Mouse (Mus musculus) spleen, adult 12 weeks (tissue): Measurements from ENCODE around the gene Cog7.

Experiments
- DNase-seq: peaks from one replicate; pipeline ENCODE4 v3.0.0; 2022; ENCODE audit warnings: low spot score

Gene Cog7

DNA sequence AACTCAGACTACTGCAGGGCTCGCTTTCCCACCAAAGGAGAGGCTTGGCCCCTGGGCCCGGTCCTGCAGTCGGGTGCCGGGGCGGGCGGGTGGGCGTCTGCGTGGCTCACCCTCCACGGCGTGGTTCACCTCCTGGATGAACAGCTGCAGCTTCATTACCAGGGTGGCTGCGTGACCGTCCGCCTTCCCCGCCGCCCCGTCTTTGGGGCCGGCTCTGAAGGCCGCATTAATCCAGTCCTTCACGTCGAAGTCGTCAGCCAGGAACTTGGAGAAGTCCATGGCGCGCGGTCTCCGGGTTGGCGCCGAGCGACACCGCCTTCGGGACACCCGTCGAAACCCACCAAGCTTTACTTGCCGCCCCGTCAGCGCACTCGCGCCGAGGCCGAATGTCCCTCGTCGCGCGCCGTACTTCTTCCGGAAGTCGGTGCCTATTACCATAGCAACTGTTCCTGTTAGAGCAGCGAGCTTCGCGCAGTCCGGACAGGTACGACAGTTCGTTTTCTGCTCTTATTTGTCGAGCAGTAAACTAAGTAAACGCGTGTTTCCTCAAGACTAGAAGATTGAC lies at the start of gene Cog7:
Cog7 (minus strand) TSS at position 405 of the 565 bp plus-strand sequence.
- peak; percentile 85 for DNase-seq

DNA sequence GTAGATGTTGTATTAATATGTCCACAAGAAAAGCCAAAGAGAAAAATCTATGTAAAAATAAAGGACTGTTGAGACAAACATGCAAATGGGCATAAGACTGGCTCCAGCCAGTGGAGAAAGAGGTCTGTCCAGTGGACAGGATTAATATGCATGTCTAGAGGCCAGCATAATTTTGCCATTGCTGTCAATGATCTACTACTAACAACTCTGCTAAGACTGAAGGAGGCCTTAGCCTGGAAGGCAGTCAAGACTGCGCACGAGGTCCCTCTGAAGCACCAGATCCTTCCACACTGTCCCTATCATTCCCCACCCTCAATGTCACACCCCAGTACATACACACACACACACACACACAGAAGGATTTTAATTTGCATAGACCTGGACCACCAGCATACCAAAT lies 40.6 kb upstream of the Cog7 start:
- DNase-seq: no peak

DNA sequence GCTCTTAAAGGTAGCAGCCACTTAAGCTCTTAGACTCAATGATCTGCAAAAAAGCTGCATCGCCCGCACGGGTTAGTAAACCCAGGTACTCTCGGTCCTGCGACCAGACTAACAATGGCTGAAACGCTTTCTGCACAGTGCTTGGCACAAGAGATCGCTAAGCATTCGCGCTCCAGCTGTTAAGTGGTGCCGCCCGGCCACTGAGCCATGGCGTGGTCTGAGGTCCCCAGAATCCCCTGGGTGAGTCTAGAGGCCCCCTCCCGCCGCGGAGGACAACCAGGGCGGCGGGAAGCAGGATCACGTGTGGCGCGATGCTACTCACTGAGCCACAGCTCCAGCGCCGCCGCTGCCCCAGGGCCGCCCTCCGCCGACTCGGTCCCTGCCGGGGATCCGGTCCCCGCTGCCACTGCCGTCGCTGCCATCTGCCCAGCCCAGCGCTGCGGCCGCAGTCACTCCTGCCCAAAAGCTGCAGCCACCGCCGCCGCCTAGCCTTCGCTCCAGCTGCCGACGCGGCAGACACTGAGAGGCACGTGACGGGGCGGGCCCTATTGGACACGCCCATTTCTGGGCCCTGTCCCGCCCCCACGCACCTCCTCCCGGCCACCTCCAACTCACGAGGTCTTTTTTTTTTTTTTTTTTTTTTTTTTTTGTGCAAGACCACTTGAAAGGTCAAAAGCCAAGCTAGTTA lies 39.3 kb upstream of the Cog7 start, which contains the start of gene Gga2:
Gga2 (minus strand) TSS at position 556 of the 688 bp plus-strand sequence.
- peak; percentile 82 for DNase-seq

GRCm38 (mm10) chr7:122020273-122020666 lies 38.8 kb upstream of the Cog7 start:
- no peak for DNase-seq

DNA sequence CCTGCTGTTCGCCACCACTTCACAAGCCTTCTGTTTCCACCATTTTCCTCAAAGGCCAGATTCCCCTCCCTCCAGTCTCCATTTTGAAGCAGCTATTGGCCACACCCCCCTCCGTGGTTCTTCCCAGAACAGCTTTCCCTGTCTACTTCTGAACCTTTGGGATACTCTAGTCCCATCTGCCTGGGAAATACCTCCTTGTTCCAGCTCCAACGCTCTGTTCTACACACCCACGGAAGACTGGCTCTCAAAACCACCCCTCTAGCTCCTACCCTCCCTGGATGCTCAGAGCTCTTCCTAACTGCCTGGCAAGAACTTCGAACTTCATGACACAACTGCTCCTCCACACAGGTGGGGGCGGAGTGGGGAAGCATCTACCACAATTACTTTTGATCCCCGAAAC lies 37.5 kb upstream of the Cog7 start:
- DNase-seq: no peak

- peak; percentile 51 for DNase-seq
Observed at GRCm38 (mm10) chr7:122018247-122018646, 36.7 kb upstream of the Cog7 start.

DNA sequence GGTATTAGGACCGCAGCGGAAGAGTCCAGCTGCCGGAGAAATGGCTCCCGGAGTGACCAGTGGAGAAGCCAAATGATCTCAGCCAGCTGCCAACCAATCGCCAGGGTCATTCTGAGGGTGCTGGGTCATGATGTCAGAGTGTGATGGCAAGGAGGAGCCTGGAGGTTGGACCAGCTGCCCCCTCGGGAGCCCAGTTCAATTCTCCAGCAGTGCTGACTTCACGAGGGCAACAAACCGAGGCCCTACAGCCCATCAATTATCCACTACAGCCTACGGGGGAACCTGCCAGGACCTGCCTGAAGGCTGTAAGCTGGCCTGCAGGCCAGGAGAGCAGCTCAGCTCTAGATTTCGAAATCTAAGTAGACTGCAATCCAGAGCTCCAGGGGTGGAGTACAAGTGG lies 34.2 kb upstream of the Cog7 start:
- no peak for DNase-seq

- DNase-seq: no peak
Observed at GRCm38 (mm10) chr7:122015105-122015504, 33.6 kb upstream of the Cog7 start.

GRCm38 (mm10) chr7:122012949-122013348 lies 31.4 kb upstream of the Cog7 start:
- no peak for DNase-seq

DNA sequence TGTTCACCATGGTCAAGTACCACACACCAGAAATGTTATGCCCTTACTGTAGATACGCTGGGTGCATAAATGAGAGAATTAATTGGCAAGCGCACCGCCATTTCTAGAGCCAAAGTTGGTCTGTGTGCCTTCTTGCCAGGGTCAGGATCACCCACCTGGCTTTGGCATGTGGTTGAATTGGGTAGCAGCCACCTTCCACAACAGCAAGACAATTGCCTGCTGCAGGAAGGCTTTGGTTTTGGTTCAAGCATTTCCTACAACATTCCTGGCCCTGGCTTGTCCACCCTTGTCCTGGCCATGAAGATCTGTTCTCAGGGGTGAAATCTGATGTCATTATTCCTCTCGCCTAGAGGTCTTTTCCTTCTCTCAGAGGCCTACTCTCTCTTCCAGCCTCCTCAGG lies 30.9 kb upstream of the Cog7 start:
- DNase-seq: no peak

- no peak for DNase-seq
Observed at GRCm38 (mm10) chr7:122000396-122000795, 18.9 kb upstream of the Cog7 start.

GRCm38 (mm10) chr7:121995961-121996360 lies 14.4 kb upstream of the Cog7 start:
- no peak for DNase-seq

DNA sequence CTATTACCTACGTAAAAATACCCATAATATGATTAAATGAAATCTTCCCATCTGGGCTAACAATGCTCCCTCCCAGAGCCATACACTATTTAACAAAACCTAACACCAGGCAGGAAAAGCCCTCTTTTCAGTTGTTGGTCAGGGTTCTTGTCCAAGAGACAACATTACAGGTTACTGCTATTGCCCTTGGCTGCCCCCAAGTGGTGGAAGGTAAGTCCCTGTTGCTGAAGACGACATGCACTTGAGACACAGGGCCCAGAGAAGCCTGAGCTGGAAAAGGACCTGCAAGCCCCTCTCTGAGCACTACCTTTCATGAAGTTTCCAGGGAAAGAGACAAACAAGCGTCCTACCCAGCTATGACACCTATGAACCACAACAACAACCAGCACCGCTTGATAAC lies 6.5 kb downstream of the Cog7 start:
- DNase-seq: peak; percentile 27

GRCm38 (mm10) chr7:121971698-121972097 lies 9.8 kb downstream of the Cog7 start:
- no peak for DNase-seq

GRCm38 (mm10) chr7:121970250-121970649 lies 11.3 kb downstream of the Cog7 start:
- DNase-seq: no peak

- no peak for DNase-seq
Observed at GRCm38 (mm10) chr7:121968816-121969215, 12.7 kb downstream of the Cog7 start.

- no peak for DNase-seq
Observed at GRCm38 (mm10) chr7:121968242-121968641, 13.3 kb downstream of the Cog7 start.

DNA sequence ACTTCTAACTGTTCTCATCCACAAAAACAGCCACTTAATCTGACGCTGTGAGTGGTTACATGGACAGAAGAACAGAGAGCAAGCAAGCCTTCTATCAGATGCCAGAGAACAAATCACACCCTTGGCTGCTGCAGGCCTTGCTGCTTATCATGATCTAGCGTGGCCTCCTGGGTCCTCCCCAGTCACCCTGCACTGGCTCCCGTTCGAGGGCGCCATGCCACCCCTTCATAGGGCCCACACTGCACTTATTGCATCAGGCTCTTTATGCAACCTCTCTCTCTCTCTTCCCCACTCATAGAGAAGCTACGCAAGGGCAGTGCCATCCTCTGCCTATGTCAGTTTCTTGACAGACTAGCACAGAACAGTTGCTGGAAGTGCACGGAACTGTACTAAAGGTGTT lies 15.3 kb downstream of the Cog7 start:
- no peak for DNase-seq

- DNase-seq: no peak
Observed at GRCm38 (mm10) chr7:121963883-121964398, 17.6 kb downstream of the Cog7 start.

DNA sequence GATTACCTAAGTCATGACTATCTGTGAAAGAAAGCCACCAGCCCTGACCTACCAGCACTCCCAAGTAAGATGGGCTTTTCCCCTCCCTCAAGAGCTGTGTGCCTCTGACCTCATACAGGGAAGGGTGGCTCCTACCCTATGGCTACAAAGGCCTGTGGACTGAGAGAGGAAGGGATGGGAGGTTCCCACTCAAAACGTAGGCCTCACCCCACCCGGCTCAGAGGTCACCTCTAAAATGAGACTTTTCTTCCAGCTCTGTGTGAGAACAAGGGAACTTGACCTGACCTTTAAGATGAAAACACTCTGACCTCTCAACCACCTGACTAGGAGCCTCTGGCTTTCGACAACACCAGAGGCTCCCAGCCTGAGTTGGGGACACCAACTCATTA lies 18.9 kb downstream of the Cog7 start:
- no peak for DNase-seq

- no peak for DNase-seq
Observed at GRCm38 (mm10) chr7:121961913-121962570, 19.5 kb downstream of the Cog7 start.

- DNase-seq: no peak
Observed at GRCm38 (mm10) chr7:121955802-121956201, 25.7 kb downstream of the Cog7 start.
